Mouse (Mus musculus) megakaryocyte, adult 5-6 weeks (primary cell): ENCODE data around the gene Fcho1. TPM values are rescaled to one million over a fixed set of nuclear protein-coding genes. Genes with fewer than 3 reads are reported as not detected.

Source experiments
- ATAC-seq: 2 replicates; pipeline ENCODE4 v1.8.0; 2016; ENCODE audit warnings: mild to moderate bottlenecking, inconsistent platforms; ENCODE audit not compliant: poor library complexity, severe bottlenecking
- total RNA-seq, 2 experiments: library from RNA; stranded (forward) in 1 of 2; stranded (reverse) in 1 of 2; fragments of 153-499, 151-499 nt in 1 of 2; fragments of 221-1000, 200-1000 nt in 1 of 2; gene quantifications; 2 replicates each; pipeline versions ENCODE4 v1.2.3 to v1.2.4; 2015 to 2017

The Fcho1 gene
- total RNA-seq, 2 experiments from 2014 or later: 28.4 to 39.6 TPM

- no peak for ATAC-seq
These were observed 39.9 kb downstream of the Fcho1 start for GRCm38 (mm10) chr8:71685573-71685972.

- no peak for ATAC-seq
These were observed 40.8 kb downstream of the Fcho1 start for GRCm38 (mm10) chr8:71684701-71685100.

- no peak for ATAC-seq
These were observed 42.7 kb downstream of the Fcho1 start for GRCm38 (mm10) chr8:71682832-71683231.

- no peak for ATAC-seq
These were observed 44.1 kb downstream of the Fcho1 start for GRCm38 (mm10) chr8:71681369-71681915.

- no peak for ATAC-seq
These were observed 45.0 kb downstream of the Fcho1 start for GRCm38 (mm10) chr8:71680471-71680870.

- no peak for ATAC-seq
These were observed 45.9 kb downstream of the Fcho1 start for GRCm38 (mm10) chr8:71679550-71680168.

GRCm38 (mm10) chr8:71679116-71679515 lies 46.4 kb downstream of the Fcho1 start:
- no peak for ATAC-seq

- ATAC-seq: no peak
These were observed 47.3 kb downstream of the Fcho1 start for GRCm38 (mm10) chr8:71678216-71678615.

- ATAC-seq: no peak
These were observed 48.0 kb downstream of the Fcho1 start for GRCm38 (mm10) chr8:71677555-71677954.

GRCm38 (mm10) chr8:71676803-71677202 lies 48.7 kb downstream of the Fcho1 start:
- ATAC-seq: 0 out of 2 replicates have a peak, but pooled peaks have one; percentile 9

- ATAC-seq: peak; percentile 59
These were observed 49.3 kb downstream of the Fcho1 start, which contains the start of gene Jak3 for GRCm38 (mm10) chr8:71676020-71676741. Jak3 (plus strand) TSS chr8:71676296.

GRCm38 (mm10) chr8:71675456-71676019 lies 50.0 kb downstream of the Fcho1 start:
- ATAC-seq: no peak

- ATAC-seq: no peak
These were observed 51.4 kb downstream of the Fcho1 start for GRCm38 (mm10) chr8:71674071-71674470.

- no peak for ATAC-seq
These were observed 53.3 kb downstream of the Fcho1 start for GRCm38 (mm10) chr8:71672168-71672735.

- peak; percentile 89 for ATAC-seq
These were observed 54.0 kb downstream of the Fcho1 start, which contains the start of gene Unc13a for GRCm38 (mm10) chr8:71671549-71671965. Unc13a (minus strand) TSS chr8:71671757.

GRCm38 (mm10) chr8:71670621-71671548 lies 54.6 kb downstream of the Fcho1 start:
- ATAC-seq: no peak

- ATAC-seq: no peak
These were observed 55.3 kb downstream of the Fcho1 start for GRCm38 (mm10) chr8:71670198-71670597.

GRCm38 (mm10) chr8:71668220-71668975 lies 57.1 kb downstream of the Fcho1 start:
- ATAC-seq: peak; percentile 61

GRCm38 (mm10) chr8:71667256-71667655 lies 58.3 kb downstream of the Fcho1 start:
- no peak for ATAC-seq
